Mouse (Mus musculus): ENCODE results near the gene Gm4871.
"Not testable (repeated sequence)": the region's sequence is repeated elsewhere in the genome, so short reads cannot be mapped to it uniquely, and the experiment has no call there.

Gene Gm4871

DNA sequence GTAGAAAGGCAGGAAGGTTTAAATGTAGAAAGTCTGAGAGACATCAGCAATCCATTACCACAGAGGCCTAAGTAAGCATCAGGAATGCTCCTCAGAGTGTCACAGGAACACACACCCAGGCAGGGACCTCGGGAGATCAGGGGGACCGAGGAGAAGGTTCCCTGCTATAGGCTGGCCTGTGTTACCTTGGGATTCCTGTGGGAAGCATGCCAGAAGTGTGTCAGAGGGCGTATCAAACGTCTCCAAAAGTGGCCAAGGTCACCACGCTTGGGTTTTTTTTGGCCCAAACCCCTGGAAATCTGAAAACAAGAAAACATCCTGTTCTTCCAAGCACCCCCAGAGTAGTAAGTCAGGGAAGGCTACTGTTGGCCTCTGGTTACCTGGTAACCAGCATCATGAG lies at the start of gene Gm4871:
TSS of gene Gm4871 (minus strand) at position 364 of the 400 bp plus-strand sequence.
- DNase-seq (ENCODE audit: low read depth, low spot score) = not testable (repeated sequence)

DNA sequence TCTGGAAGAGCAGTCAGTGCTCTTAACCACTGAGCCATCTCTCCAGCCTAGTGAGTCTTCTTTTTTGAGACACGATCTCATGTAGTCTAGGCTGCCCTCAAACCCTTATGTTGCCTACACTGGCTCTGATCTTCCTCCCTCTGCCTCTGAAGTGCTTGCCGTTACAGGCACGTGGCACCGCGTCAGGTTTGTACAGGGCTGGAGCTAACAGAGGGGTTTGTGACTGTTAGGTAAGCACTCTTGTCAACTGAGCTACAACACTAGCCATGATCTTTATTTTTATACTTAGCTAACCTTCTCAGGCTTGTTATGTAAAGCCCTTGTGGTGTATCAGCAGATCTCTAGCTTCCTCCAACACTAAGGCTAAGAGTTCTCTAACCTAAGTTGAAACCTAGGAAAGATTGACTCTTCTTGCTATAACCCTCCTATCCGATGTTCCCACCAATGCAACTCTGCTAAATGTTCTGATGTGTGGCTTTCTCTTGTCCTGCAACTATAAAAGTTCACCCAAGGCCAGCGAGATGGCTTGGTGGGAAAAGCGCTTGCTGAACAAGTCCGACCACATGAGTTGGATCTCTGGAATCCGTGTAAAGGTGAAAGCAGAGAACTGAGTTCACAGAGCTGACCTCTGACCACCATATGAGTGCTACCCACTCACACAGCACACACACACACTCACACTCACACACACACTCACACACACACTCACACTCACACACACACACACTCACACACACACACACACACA lies 49.5 kb upstream of the Gm4871 start:
- no peak for DNase-seq (ENCODE audit: low read depth, low spot score)

DNA sequence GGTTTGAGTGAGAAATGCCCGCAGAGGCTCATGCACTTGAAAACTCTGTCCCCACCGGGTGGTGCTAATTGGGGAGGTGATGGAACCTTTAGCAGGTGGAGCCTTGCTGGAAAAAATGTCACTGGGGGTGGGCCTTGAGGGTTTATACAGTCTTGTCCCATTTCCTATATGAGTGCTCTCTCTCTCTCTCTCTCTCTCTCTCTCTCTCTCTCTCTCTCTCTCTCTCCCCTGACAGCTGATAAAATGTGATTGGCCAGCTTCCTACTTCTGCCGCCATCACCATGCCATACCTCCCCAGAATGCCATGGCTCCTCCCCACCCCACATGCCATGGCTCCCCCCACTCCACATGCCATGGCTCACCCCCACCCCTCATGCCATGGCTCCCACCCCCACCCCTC lies 42.5 kb upstream of the Gm4871 start:
- no peak for DNase-seq (ENCODE audit: low read depth, low spot score)

DNA sequence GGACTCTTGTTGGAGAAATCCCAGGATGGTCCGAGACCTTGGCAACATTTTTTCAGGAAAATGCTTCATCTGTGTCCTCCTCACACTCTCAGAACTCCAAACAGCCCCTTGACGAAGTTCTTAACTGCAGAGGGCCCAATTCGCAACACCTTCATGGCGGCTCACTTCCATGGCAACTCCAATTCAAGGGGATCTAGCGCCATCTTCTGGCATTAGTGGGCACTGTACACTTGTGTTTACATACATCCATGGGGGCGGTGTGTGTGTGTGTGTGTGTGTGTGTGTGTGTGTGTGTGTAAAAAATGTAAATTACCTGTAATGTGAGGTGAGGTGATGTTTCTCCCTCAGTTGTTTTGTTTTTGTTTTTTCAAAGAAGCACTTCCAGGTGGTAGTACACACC lies 38.8 kb upstream of the Gm4871 start:
- DNase-seq (ENCODE audit: low read depth, low spot score) = peak; percentile 51

DNA sequence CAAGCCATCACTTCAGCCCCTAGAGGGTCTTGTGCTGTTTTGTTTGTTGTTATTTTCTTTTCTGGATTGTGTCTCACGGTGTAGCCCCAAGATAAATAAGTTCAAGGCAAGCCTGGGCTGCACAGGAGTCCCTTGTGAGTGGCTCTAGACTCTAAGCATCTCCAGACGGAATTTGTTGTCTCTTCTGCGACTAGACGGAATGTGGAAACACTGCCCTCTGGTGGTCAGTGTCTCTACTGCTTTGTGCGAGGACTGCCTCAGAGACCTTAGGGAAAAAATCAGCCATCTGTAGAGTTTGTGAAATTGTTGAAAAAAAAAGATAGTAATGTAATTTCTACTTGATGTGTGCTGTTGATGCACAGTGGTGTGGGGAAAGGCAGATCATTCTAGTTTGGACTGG lies 37.2 kb upstream of the Gm4871 start:
- peak; percentile 97 for DNase-seq (ENCODE audit: low read depth, low spot score)

DNA sequence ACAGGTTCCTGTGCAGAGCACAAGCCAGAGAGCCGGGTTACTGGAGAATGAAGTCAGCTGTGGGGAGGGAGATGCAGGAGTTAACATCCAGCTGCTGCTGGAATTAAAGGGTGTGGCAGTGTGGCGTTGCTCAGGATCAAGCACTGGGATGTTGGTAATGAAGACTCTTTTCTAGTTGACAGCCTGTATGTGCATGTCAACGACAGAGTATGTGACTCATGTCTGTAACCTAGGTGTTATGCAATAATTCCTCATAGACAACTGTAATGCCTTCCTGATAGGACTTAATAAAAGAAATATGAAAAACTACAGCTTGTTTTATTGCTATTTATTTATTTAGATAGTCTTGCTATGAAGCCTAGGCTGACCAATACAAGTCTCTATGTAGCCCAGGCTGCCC lies 36.3 kb upstream of the Gm4871 start:
- DNase-seq (ENCODE audit: low read depth, low spot score) = peak; percentile 67

DNA sequence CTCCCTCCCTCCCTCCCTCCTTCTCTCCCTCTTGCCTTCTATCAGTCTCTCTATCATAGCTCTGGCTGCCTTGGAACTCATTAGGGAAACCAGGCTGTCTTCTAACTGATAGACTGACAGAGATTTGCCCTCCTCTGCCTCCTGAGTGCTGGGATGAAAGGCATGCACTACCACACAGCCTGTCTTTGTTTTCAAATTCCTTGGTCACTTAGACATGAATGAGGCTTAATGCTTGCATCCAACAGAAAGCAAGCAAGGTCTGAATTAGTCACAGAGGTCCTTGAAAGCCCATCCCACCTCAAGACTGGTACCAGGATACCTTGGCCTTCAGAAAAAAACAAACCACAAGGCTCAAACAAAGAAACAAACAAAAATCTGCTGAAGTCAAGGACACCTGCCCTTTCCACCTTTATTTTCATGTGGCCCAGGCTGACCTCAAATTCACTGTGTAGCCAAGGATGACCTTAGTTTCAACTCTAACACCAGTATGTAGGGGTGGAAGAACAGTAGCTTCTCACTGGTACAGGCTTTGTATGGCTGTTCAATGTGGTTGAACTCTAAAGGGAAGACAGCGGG lies 32.3 kb upstream of the Gm4871 start:
- DNase-seq (ENCODE audit: low read depth, low spot score) = no peak

DNA sequence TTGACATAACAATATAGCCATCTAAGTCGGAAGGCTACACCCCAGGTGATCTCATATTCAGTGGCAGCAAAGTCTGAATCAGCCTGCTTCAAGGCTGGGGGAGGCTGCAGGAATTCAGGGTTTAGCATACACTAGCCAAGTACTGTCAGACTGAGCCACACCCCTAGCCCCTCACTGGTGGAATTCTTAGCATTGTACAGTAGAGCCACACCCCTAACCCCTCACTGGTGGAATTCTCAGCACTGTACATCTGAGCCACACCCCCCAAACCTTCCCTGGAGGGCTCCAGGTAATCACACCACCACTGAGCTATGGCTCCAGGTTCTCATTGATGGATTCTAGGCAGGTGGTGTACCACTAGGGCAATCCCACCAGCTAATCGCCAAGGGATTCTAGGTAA lies 27.0 kb upstream of the Gm4871 start:
- DNase-seq (ENCODE audit: low read depth, low spot score) = peak; percentile 37

DNA sequence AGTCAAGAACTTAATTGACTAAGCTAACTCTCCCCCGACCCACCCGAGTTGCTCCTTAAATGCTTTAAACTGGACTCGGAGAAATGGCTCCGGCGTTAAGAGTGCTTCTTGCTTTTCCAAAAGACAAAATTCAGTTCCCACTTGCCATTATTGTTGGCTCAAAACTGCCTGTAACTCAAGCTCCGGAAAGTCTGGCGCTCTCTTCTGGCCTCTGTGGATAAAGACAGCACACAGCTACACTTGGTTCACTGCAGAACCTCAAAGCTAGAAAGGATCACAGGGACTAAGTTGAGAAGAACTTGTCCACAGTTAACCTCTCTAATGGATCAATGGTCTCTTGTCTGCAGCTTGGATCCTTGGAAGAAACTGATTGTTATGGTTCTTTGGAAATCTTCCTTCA lies 26.2 kb upstream of the Gm4871 start:
- DNase-seq (ENCODE audit: low read depth, low spot score) = peak; percentile 30

DNA sequence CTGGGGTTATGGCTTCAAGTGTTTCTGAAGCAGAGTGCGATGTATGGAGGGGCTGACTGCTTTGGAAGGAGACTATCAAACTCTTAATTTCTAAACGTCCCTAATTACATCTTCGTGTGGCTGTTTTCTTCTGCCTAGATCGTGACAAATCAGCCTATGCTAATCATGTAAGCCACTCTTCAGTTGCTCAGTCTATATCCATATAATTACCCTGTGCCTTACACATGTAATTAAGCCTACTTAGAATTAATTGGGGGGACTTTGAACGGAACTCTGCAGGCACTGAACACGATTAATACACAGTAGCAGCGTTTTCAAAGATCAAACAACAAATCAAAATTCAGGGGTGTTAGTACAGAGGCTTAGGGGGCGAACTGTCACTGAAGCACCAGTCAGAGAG lies 25.4 kb upstream of the Gm4871 start:
- DNase-seq (ENCODE audit: low read depth, low spot score) = no peak

DNA sequence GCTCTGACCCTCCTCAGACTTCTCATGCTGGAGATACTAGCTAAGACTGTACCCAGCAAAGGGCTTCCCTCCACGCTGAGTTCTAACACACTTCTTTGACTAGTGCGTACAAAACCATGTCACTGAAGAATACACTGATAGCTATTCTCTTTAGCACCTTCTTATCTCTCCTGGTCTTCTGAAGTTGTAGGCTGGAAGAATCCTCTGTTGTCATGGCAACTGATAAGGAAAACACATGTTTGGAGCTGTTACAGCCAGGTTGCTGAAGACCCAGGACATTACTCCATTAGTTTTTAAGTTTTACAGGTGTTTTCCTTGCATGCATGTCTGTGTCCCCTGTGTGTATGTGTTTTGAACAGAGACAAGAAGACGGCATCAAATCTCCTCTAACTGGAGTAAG lies 21.6 kb upstream of the Gm4871 start:
- not testable (repeated sequence) for DNase-seq (ENCODE audit: low read depth, low spot score)

DNA sequence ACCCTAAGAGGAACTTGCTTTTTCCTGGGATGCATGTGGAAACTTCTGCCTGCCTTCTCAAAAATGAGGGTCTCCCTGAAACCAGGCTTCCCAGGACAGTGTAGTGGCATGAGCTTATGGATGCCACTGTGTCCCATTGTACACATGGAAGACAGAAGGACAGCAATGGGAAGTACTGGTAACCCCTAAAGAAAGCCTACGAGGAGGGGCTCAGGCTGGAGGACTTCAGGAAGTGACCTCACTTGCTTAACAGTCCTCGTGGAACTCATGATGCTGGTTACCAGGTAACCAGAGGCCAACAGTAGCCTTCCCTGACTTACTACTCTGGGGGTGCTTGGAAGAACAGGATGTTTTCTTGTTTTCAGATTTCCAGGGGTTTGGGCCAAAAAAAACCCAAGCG lies 10.1 kb upstream of the Gm4871 start, which contains the start of gene 1700018F24Rik:
TSS of gene 1700018F24Rik (plus strand) at position 301 of the 400 bp plus-strand sequence.
- DNase-seq (ENCODE audit: low read depth, low spot score) = not testable (repeated sequence)

DNA sequence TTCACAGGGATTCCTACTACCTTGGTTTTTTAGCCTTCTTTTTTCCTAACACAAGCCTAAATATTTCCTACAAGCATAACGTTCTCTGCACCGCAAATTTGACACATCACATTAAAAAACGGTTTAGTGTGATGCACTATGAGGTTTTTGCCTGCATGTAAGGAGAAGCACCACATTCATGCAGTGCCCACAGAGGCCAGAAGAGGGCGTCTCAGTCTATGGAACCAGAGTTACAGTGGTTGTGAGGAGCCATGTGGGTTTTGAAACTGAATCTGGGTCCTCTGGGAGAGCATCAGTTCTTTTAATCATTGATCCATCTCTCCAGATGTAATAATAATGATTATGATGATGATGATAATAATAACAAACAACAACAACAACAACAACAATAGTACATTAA lies 9.1 kb upstream of the Gm4871 start:
- DNase-seq (ENCODE audit: low read depth, low spot score) = peak; percentile 46

DNA sequence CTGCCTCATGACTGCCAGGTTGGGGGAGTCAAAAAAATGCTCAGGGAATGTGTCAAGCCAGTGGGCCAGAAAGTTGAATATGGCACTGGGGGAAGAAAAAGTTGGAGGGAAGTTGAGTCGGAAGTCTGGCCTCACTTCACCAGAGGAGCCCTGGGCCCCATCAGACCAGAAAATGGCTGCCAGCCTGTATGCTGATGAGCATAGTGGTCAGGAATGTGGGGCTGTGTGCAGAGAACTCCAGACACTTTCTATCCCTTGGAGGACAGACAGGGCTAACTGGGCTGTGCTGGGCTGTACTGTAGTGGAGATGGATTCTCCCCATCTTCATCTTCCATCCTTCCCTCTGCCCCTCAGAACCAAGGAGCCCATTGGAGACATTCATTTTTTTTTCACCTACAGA lies 2.1 kb downstream of the Gm4871 start:
- peak; percentile 61 for DNase-seq (ENCODE audit: low read depth, low spot score)

DNA sequence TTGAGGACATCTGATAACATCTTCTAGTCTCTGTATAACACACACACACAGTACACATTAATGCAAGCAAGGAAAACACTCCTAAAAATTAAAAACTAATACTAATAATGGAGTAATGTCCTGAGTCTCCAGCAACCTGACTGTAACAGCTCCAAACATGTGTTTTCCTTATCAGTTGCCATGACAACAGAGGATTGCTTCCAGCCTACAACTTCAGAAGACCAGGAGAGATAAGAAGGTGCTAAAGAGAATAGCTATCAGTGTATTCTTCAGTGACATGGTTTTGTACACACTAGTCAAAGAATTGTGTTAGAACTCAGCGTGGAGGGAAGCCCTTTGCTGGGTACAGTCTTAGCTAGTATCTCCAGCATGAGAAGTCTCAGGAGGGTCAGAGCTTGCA lies 11.8 kb downstream of the Gm4871 start:
- not testable (repeated sequence) for DNase-seq (ENCODE audit: low read depth, low spot score)

DNA sequence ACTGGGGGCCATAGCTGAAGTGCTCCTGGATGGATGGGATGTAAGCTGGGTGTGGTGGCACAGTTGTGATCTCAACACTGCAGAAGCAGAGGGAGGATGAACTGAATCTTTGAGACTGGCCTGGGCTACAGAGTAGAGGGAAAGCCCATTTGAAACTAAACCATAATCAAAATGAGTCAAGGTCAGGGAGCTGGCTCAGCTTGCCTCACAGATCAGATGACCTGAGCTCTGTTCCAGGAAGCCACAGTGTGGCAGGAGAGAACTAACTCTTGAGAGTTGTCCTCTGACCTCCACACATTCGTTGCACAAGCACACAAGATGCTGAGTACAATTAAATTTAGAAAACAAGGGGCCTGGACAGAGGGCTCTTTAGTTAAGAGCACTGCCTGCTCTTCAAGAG lies 12.3 kb downstream of the Gm4871 start:
- not testable (repeated sequence) for DNase-seq (ENCODE audit: low read depth, low spot score)

DNA sequence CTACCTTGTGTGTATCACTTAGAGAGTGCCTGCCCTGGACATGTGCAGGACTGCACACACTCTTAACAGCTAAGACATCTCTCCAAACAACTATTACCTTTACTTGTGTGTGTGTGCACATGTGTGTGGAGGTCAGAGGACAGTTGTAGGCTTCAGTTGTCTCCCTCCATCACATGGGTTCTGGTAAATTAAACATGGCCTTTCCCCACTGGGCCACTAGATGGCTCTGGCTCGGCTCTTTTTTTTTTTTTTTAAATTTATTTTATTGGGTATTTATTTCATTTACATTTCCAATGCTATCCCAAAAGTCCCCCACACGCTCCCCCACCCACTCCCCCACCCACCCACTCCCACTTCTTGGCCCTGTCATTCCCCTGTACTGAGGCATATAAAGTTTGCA lies 15.8 kb downstream of the Gm4871 start:
- DNase-seq (ENCODE audit: low read depth, low spot score) = not testable (repeated sequence)

DNA sequence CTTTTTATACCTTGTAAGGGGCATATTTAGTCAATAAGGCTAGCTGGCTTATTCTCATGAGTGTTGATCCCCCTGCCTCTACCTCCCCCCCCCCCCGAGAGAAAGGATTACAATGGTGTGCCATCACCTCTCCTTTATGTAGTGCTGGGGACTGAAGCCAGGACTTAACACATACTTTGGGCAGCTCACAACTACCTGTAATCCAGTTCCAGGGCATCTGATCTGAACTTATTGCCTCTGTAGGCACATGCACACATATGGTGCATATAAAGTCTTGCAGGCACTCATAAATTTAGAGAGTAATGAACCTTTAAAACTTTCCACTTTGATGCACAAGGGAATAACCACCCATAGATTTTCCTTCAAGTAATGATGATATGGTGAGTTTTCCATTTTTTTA lies 18.3 kb downstream of the Gm4871 start:
- DNase-seq (ENCODE audit: low read depth, low spot score) = no peak

DNA sequence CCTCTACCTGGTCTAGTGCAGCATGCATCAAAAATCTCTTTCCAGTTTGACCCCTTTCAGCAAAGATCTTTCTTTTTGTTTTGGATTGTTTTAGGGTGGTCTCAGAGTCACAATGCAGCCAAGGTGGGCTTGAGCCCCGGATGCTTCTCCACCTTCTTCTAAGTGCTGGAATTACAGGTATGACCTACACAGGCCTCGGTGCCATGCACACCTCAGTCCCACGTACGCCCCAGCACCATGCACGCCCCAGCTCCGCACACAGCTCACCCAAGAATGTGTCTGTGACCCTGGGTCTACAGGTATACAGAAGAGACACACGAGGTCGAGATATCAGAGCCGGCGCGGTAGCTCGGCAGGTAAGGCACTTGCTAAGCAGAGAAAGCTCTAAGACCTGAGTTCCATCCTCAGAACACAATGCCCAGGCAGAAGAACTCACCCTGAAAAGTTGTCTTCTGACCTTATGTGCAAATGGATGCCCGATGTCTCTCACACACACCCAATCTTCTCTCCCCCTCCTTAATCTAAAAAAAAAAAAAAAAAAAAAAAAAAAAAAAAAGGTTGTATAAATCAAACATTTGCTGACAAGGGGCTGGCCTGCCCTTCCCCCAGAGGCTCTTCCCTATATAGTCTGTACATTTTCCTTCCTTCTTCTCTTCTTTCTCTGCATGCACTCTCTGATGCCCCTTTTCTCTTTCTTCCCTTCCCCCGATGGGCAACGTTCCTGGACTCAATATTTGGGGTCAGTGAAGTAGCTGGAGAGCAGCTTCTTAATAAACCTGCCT lies 23.5 kb downstream of the Gm4871 start:
- DNase-seq (ENCODE audit: low read depth, low spot score) = no peak

DNA sequence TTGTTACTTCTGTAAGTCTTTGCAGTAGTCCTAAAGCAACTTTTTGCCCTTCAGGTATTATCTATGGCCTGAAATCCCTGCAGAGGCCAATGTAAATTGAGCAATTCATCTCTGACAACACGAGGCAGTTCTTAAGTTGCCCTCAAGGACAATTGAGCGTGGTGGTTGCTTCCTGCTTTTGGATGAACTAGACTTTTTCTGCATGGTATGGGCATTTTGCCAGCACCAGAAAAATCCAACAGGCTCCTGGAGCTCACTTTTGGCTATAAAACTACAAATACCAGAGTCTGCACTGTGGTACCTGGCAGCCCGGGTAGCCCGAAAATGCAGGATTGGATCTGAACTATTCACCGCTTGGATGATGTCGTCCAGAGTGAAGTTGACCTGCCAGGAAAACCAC lies 27.0 kb downstream of the Gm4871 start:
- DNase-seq (ENCODE audit: low read depth, low spot score) = peak; percentile 22

DNA sequence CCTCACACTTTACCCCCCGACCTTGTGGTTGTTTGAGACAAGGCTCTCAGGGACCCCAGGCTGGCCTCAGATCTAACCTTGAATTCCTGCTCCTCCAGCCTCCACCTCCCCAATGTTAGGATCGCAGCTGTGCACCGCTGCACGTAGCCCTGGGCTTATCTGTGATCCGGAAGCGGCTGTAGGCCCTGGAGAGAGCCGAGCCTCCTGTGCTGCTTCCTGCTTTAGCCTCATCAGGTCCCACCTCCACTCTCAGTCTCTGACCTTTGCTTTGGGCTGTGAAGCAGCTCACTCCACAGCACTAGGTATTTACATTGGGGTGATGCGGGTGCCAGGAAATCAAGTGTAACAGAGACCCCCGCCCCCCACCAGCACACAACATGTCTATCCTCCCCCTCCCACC lies 28.1 kb downstream of the Gm4871 start:
- no peak for DNase-seq (ENCODE audit: low read depth, low spot score)

DNA sequence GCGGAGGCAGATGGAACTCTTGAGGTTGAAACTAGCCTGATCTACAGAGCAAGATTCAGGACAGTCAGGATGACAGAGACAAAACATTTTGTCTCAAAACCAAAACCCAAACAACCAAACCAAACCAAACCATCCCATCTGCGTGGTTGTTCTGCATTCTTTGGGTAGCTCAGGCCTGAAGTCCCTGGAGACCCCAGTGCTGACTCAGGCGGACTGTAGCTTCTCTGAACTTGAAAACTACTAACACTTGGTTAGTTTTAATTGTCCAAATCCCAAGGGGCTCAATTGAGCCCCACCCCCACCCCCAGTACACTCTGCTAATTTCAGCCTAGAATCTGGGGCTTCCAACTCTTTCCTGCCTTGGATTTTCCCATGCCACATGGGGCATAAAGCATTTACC lies 29.2 kb downstream of the Gm4871 start:
- DNase-seq (ENCODE audit: low read depth, low spot score) = peak; percentile 69

DNA sequence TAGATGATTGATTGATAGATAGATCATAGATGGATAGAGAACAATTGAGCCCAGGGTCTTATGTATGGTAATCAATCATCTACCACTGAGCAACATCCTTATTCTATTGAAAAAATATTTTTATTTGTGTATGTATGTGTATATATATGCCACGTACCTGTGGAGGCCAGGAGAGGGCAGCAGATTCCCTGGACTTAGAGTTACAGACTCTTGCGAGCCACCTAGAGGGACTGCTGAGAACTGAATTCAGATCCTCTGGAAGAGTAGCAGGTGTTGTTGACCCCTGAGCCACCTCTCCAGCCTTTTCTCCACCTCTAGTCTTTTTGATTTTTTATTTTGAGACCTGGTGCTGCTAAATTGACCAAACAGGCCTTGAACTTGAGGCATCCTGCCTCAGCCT lies 34.1 kb downstream of the Gm4871 start:
- peak; percentile 79 for DNase-seq (ENCODE audit: low read depth, low spot score)
